Mouse (Mus musculus) hindbrain, embryonic 15.5 days (tissue): ENCODE measurements around the gene Crip3. TPM values are rescaled to one million over a fixed set of nuclear protein-coding genes. Genes with fewer than 3 reads are reported as not detected.
A peak's percentile ranks its signal among the peaks of the same experiment; 100 is the strongest.

ENCODE experiments used
- ATAC-seq: fragments of 200-750 bp; cut with Nextera tagmentation; 2 replicates; pipeline ENCODE4 v1.8.0; 2017; ENCODE audit warnings: low read depth, moderate number of reproducible peaks, moderate TSS enrichment; ENCODE audit not compliant: low FRiP score
- H3K27ac ChIP-seq: fragments of 300-500 bp; sonication (generic); replicated peaks from 2 replicates; pipeline ENCODE4 v1.5.1; 2015; ENCODE audit warnings: mild to moderate bottlenecking, inconsistent platforms
- H3K27me3 ChIP-seq: fragments of 300-500 bp; sonication (generic); 2 replicates; pipeline ENCODE4 v1.6.1; 2015; ENCODE audit warnings: control low read depth, inconsistent platforms
- H3K36me3 ChIP-seq: fragments of 300-500 bp; sonication (generic); 2 replicates; pipeline ENCODE4 v1.6.1; 2015; ENCODE audit warnings: control low read depth, inconsistent platforms
- H3K4me1 ChIP-seq: fragments of 300-500 bp; sonication (generic); replicated peaks from 2 replicates; pipeline ENCODE4 v1.6.1; 2015; ENCODE audit warnings: control low read depth, inconsistent platforms
- H3K4me2 ChIP-seq: fragments of 300-500 bp; sonication (generic); 2 replicates; pipeline ENCODE4 v1.6.1; 2015; ENCODE audit warnings: moderate library complexity, mild to moderate bottlenecking, inconsistent platforms
- H3K4me3 ChIP-seq: fragments of 300-500 bp; sonication (generic); 2 replicates; pipeline ENCODE4 v1.5.1; 2015; ENCODE audit warnings: mild to moderate bottlenecking, inconsistent platforms
- H3K9ac ChIP-seq: fragments of 300-500 bp; sonication (generic); 2 replicates; pipeline ENCODE4 v1.6.1; 2015; ENCODE audit warnings: inconsistent platforms
- H3K9me3 ChIP-seq: fragments of 300-500 bp; sonication (generic); 2 replicates; pipeline ENCODE4 v1.6.1; 2016; ENCODE audit warnings: control low read depth, inconsistent platforms
- WGBS: fragments of 180-500 bp; shearing (Covaris S2); methylation state at CpG from one replicate; pipeline ENCODE4 v1.1.7; 2015; 5-methylcytosine and 5-hydroxymethylcytosine counted together
- polyA plus RNA-seq: library from polyadenylated mRNA; unstranded; fragments of >200 nt; fragmentation: Nextera tagmentation; extraction: Ambion mirVana; gene quantifications from 2 replicates; pipeline ENCODE4 v1.2.1, GENCODE M21; 2015

Gene Crip3
- polyA plus RNA-seq, 1 experiment from 2014 or later, result 3.0 TPM

- Histone ChIP-seq H3K4me3 (no peak overlapping the region), H3K4me2 (no peak overlapping the region), H3K9me3 (no peaks in the 10 kb centered on the region), H3K4me1 (peaks cover 37% of the 10 kb centered on the region), H3K27me3 (no peaks in the 10 kb centered on the region; the same call in 1 of the 2 replicates), H3K27ac (no peak overlapping the region), H3K36me3 (peaks cover 9% of the 10 kb centered on the region; the same call in 1 of the 2 replicates), H3K9ac (no peak overlapping the region)
- ATAC-seq, result no peak
- 43% methylated on average over 3 of the region's 3 CpGs for WGBS
Measured at GRCm38 (mm10) chr17:46458439-46458838, 29.7 kb downstream of the Crip3 start.

- no peak overlapping the region for H3K4me3 ChIP-seq
Measured at GRCm38 (mm10) chr17:46460673-46461072, 31.9 kb downstream of the Crip3 start.

GRCm38 (mm10) chr17:46461347-46461746, 32.6 kb downstream of the Crip3 start:
- Histone ChIP-seq H3K36me3 (peaks cover 18% of the 10 kb centered on the region), H3K4me1 (peaks cover 8% of the 10 kb centered on the region; the same call in 1 of the 2 replicates), H3K9me3 (no peaks in the 10 kb centered on the region), H3K27me3 (no peaks in the 10 kb centered on the region), H3K4me3 (no peak overlapping the region), H3K27ac (no peak overlapping the region), H3K4me2 (peak overlapping the region; percentile 15), H3K9ac (no peak overlapping the region)
- ATAC-seq, result no peak
- 13% methylated on average over 8 of the region's 8 CpGs for WGBS

More at GRCm38 (mm10) chr17:46460673-46461072, 31.9 kb downstream of the Crip3 start:
- Histone ChIP-seq H3K9ac (no peak overlapping the region), H3K27ac (no peak overlapping the region), H3K9me3 (no peaks in the 10 kb centered on the region), H3K27me3 (no peaks in the 10 kb centered on the region; the same call in 1 of the 2 replicates), H3K36me3 (peaks cover 13% of the 10 kb centered on the region; the same call in 1 of the 2 replicates), H3K4me2 (peak overlapping the region; percentile 15), H3K4me1 (peaks cover 14% of the 10 kb centered on the region)
- 5% methylated on average over 32 of the region's 32 CpGs for WGBS
- ATAC-seq, result no peak

- Histone ChIP-seq H3K4me1 (peaks cover 8% of the 10 kb centered on the region; the same call in 1 of the 2 replicates), H3K4me2 (no peak overlapping the region), H3K4me3 (no peak overlapping the region), H3K36me3 (peaks cover 27% of the 10 kb centered on the region), H3K27ac (no peak overlapping the region), H3K9me3 (no peaks in the 10 kb centered on the region), H3K27me3 (no peaks in the 10 kb centered on the region), H3K9ac (no peak overlapping the region)
- 87% methylated on average over 5 of the region's 5 CpGs for whole genome bisulfite sequencing
- ATAC-seq, result no peak
Measured at GRCm38 (mm10) chr17:46462226-46462625, 33.5 kb downstream of the Crip3 start.

GRCm38 (mm10) chr17:46467830-46468229, 39.1 kb downstream of the Crip3 start:
- no peak for ATAC-seq
- H3K27ac ChIP-seq, result no peak overlapping the region
- no peak overlapping the region for H3K4me3 ChIP-seq
- no peak overlapping the region for H3K9ac ChIP-seq
- no peaks in the 10 kb centered on the region for H3K27me3 ChIP-seq
- H3K4me2 ChIP-seq, result no peak overlapping the region
- H3K9me3 ChIP-seq, result no peaks in the 10 kb centered on the region
- peaks cover 69% of the 10 kb centered on the region for H3K36me3 ChIP-seq
- WGBS, result 62% methylated on average over 9 of the region's 9 CpGs
- H3K4me1 ChIP-seq, result no peaks in the 10 kb centered on the region

GRCm38 (mm10) chr17:46476601-46477000, 47.9 kb downstream of the Crip3 start:
- no peaks in the 10 kb centered on the region for H3K4me1 ChIP-seq
- H3K27me3 ChIP-seq, result no peaks in the 10 kb centered on the region
- H3K4me2 ChIP-seq, result no peak overlapping the region
- H3K27ac ChIP-seq, result no peak overlapping the region
- H3K9ac ChIP-seq, result no peak overlapping the region
- WGBS, result 86% methylated on average over 8 of the region's 8 CpGs
- no peak for ATAC-seq
- H3K9me3 ChIP-seq, result no peaks in the 10 kb centered on the region
- no peak overlapping the region for H3K4me3 ChIP-seq
- H3K36me3 ChIP-seq, result peaks cover 71% of the 10 kb centered on the region

- H3K27me3 ChIP-seq, result no peaks in the 10 kb centered on the region
- H3K4me1 ChIP-seq, result no peaks in the 10 kb centered on the region
- peaks cover 65% of the 10 kb centered on the region for H3K36me3 ChIP-seq
- H3K9ac ChIP-seq, result no peak overlapping the region
- whole genome bisulfite sequencing, result 85% methylated on average over 15 of the region's 15 CpGs
- no peak overlapping the region for H3K27ac ChIP-seq
- no peak overlapping the region for H3K4me3 ChIP-seq
- ATAC-seq, result no peak
- no peaks in the 10 kb centered on the region for H3K9me3 ChIP-seq
- no peak overlapping the region for H3K4me2 ChIP-seq
Measured at GRCm38 (mm10) chr17:46477286-46477685, 48.6 kb downstream of the Crip3 start.

Other genes with a start within 250 kb of the Crip3 start
- gene Polh, start 226.3 kb upstream of the Crip3 start, polyA plus RNA-seq, result 7.4 and 7.9 TPM in 2 replicates
- gene Xpo5, start 226.1 kb upstream of the Crip3 start, polyA plus RNA-seq, result 34.5 and 36.0 TPM in 2 replicates
- gene Polr1c, start 180.9 kb upstream of the Crip3 start, polyA plus RNA-seq, result 72.4 and 74.0 TPM in 2 replicates
- gene Yipf3, start 180.8 kb upstream of the Crip3 start, polyA plus RNA-seq, result 88.9 and 99.6 TPM in 2 replicates
- 14.9 and 18.5 TPM in 2 replicates for gene Lrrc73, start 175.4 kb upstream of the Crip3 start, polyA plus RNA-seq
- 30.3 and 34.0 TPM in 2 replicates for gene Tjap1, start 145.9 kb upstream of the Crip3 start, polyA plus RNA-seq
- gene Dlk2, start 131.5 kb upstream of the Crip3 start, polyA plus RNA-seq, result 22.3 and 25.5 TPM in 2 replicates
- 9.1 and 9.6 TPM in 2 replicates for gene Abcc10, start 100.6 kb upstream of the Crip3 start, polyA plus RNA-seq
- gene Zfp318, start 45.2 kb upstream of the Crip3 start, polyA plus RNA-seq, result 18.3 and 20.4 TPM in 2 replicates
- gene Slc22a7, start 9.5 kb downstream of the Crip3 start, polyA plus RNA-seq, result 0.10 TPM in 1 of 2 replicates, not detected in the other
- gene Ttbk1, start 58.7 kb downstream of the Crip3 start, polyA plus RNA-seq, result 8.6 and 8.9 TPM in 2 replicates
- 21.8 and 22.4 TPM in 2 replicates for gene Dnph1, start 67.8 kb downstream of the Crip3 start, polyA plus RNA-seq
- 21.0 and 26.5 TPM in 2 replicates for gene Cul9, start 117.5 kb downstream of the Crip3 start, polyA plus RNA-seq
- 2.7 and 4.5 TPM in 2 replicates for gene Srf, start 127.2 kb downstream of the Crip3 start, polyA plus RNA-seq
- 32.8 and 34.1 TPM in 2 replicates for gene Ptk7, start 200.6 kb downstream of the Crip3 start, polyA plus RNA-seq
- 33.9 and 35.9 TPM in 2 replicates for gene Klc4, start 217.1 kb downstream of the Crip3 start, polyA plus RNA-seq
- gene Mrpl2, start 217.3 kb downstream of the Crip3 start, polyA plus RNA-seq, result 64.3 TPM in 2 replicates
- gene Cul7, start 221.4 kb downstream of the Crip3 start, polyA plus RNA-seq, result 38.4 and 43.8 TPM in 2 replicates
- 53.0 TPM in 2 replicates for gene Rrp36, start 245.4 kb downstream of the Crip3 start, polyA plus RNA-seq
- gene Mea1, start 249.9 kb downstream of the Crip3 start, polyA plus RNA-seq, result 291 and 302 TPM in 2 replicates